In the genomic region with DNA sequence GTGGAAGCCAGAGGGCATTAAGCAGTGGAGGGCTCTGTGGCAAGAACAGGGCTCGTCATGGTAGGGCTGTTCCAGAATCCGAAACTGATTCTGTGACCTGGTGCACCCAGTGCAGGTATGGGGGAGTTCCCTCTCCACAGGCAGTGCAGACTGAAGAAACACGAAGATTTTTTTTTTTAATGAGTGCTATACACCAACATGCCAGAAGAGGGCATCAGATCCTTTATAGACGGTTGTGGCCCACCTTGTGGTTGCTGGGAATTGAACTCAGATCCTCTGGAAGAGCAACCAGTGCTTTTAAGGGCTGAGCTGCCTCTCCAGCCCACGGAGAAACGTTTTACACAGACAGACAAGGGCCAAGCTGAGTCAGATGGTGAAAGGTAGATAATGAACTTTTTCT, we compare ENCODE assay signal across 10 mouse cellular contexts.
DNase-seq lines count a peak whose midpoint lies in the region; ATAC-seq and TF ChIP-seq lines count a peak whose summit lies in the region.
"Had no signal": no experiment of that assay in that cellular context is flagged by ENCODE, and none has a peak within 500 bp of the region (broad histone marks: within the 10 kb centered on the region; RNA-seq: fewer than 3 reads in every experiment).

No protein-coding gene starts in this region.

- peak; percentile 45 for TF ChIP-seq RAD21 in MEL (IDR thresholded peaks at IDR 0.05; ENCODE audit: low read depth, low read length)

- no peaks in the 10 kb centered on the region for H3K36me3 ChIP-seq in liver, adult 2 months (ENCODE audit: control insufficient read depth, insufficient read depth, low read length)
- H3K36me3 ChIP-seq in liver, embryonic 11.5 days (ENCODE audit: control insufficient read depth, insufficient read depth, low read length): no peaks in the 10 kb centered on the region
- no peaks in the 10 kb centered on the region for H3K36me3 ChIP-seq in MEL (ENCODE audit: control insufficient read depth in 1 of 2, insufficient read depth in 2 of 2, low read length in 2 of 2)
- H3K36me3 ChIP-seq: heart, embryonic 10.5 days had no signal

- H3K4me2 ChIP-seq in liver, embryonic 11.5 days: no peak overlapping the region

- no peak for TF ChIP-seq EP300 in MEL (IDR thresholded peaks at IDR 0.05; ENCODE audit: low read depth in 1 of 2, low read length in 2 of 2)

- H3K4me1 ChIP-seq in cerebellum, adult 2 months (ENCODE audit: control insufficient read depth, insufficient read depth, low read length): no peaks in the 10 kb centered on the region
- no peaks in the 10 kb centered on the region for H3K4me1 ChIP-seq in liver, adult 2 months (ENCODE audit: control insufficient read depth, insufficient read depth, low read length)
- H3K4me1 ChIP-seq in liver, embryonic 11.5 days (replicated peaks; ENCODE audit: control insufficient read depth, insufficient read depth, low read length): no peaks in the 10 kb centered on the region
- H3K4me1 ChIP-seq in MEL (ENCODE audit: control insufficient read depth in 1 of 2, insufficient read depth in 2 of 2, low read length in 2 of 2): no peaks in the 10 kb centered on the region
- H3K4me1 ChIP-seq in olfactory bulb, adult 2 months (ENCODE audit: control insufficient read depth, insufficient read depth, low read length): no peaks in the 10 kb centered on the region
- H3K4me1 ChIP-seq: heart, embryonic 10.5 days had no signal

- H3K9me3 ChIP-seq in liver, embryonic 11.5 days (ENCODE audit: control insufficient read depth, low read length): no peaks in the 10 kb centered on the region
- H3K9me3 ChIP-seq in MEL (replicated peaks; ENCODE audit: insufficient read depth, low read length): no peaks in the 10 kb centered on the region
- H3K9me3 ChIP-seq: heart, embryonic 10.5 days had no signal

- DNase-seq in cerebellum, adult 2 months: no peak
- no peak for DNase-seq in cerebellum, postnatal 36 days
- no peak for DNase-seq in liver, adult 2 months (ENCODE audit: extremely low read depth, low read depth, low spot score)
- DNase-seq in liver, embryonic 11.5 days (ENCODE audit: low spot score): no peak
- peak; percentile 29 for DNase-seq in MEL (ENCODE audit: low read depth, low spot score)
- no peak for DNase-seq in left cerebral cortex, adult 18-20 months (ENCODE audit: low spot score in 2 of 2)
- DNase-seq: right cerebral cortex, adult 18-20 months had no signal

- peak; percentile 13; the same call in 1 of the 2 replicates for TF ChIP-seq CTCF in cerebellum, adult 2 months (IDR thresholded peaks at IDR 0.05; ENCODE audit: borderline replicate concordance, insufficient read depth, low read depth, low read length)
- TF ChIP-seq CTCF in liver, adult 2 months (IDR thresholded peaks at IDR 0.05; ENCODE audit: low read depth, low read length): peak; percentile 30; the same call in 1 of the 2 replicates
- TF ChIP-seq CTCF in MEL (IDR thresholded peaks at IDR 0.05 in 2 of 3, conservative IDR thresholded peaks at IDR 0.05 in 1 of 3; ENCODE audit: control insufficient read depth in 1 of 3, insufficient read depth in 1 of 3, low read depth in 2 of 3, low read length in 3 of 3, poor library complexity in 1 of 3, severe bottlenecking in 1 of 3): peak; percentile 31 to 53 (median 36); a peak in 5 of 6 replicates
- 0 out of 2 replicates have a peak, but pooled peaks have one; percentile 4 for TF ChIP-seq CTCF in olfactory bulb, adult 2 months (IDR thresholded peaks at IDR 0.05; ENCODE audit: insufficient read depth, low read depth, low read length)

- no peaks in the 10 kb centered on the region for H3K79me2 ChIP-seq in liver, adult 2 months (ENCODE audit: control insufficient read depth, insufficient read depth, low read length)
- no peaks in the 10 kb centered on the region for H3K79me2 ChIP-seq in MEL (ENCODE audit: control insufficient read depth, insufficient read depth, low read length, poor library complexity)

- no peaks in the 10 kb centered on the region; the same call in 1 of the 2 replicates for H3K27me3 ChIP-seq in cerebellum, adult 2 months (ENCODE audit: control insufficient read depth, insufficient read depth, low read length)
- H3K27me3 ChIP-seq in liver, adult 2 months (ENCODE audit: control insufficient read depth, insufficient read depth, low read length): no peaks in the 10 kb centered on the region
- H3K27me3 ChIP-seq in liver, embryonic 11.5 days (replicated peaks; ENCODE audit: control insufficient read depth, insufficient read depth, low read length): no peaks in the 10 kb centered on the region
- H3K27me3 ChIP-seq in MEL (ENCODE audit: control insufficient read depth in 1 of 2, insufficient read depth in 2 of 2, low read length in 2 of 2): no peaks in the 10 kb centered on the region

- ATAC-seq in liver, embryonic 11.5 days (replicated peaks; ENCODE audit: low FRiP score): no peak
- no peak for ATAC-seq in frontal cortex, adult (ENCODE audit: low TSS enrichment)

- WGBS in cerebellum, adult 2 months: 71% methylated on average over 6 of the region's 6 CpGs
- WGBS in liver, adult 2 months: 68% methylated on average over 6 of the region's 6 CpGs
- 63% methylated on average over 6 of the region's 6 CpGs for WGBS in liver, embryonic 11.5 days
- 70% methylated on average over 6 of the region's 6 CpGs for WGBS in olfactory bulb, adult 2 months

- H3K9ac ChIP-seq in liver, adult 2 months (ENCODE audit: low read depth, low read length): no peak overlapping the region
- no peak overlapping the region for H3K9ac ChIP-seq in liver, embryonic 11.5 days (ENCODE audit: low read depth, low read length)
- H3K9ac ChIP-seq in MEL (ENCODE audit: control insufficient read depth, low read depth, low read length, poor library complexity, severe bottlenecking): no peak overlapping the region

- no peak overlapping the region for H3K27ac ChIP-seq in cerebellum, adult 2 months (ENCODE audit: insufficient read depth, low read length)
- no peak overlapping the region for H3K27ac ChIP-seq in liver, adult 2 months (replicated peaks; ENCODE audit: insufficient read depth, low read depth, low read length)
- no peak overlapping the region for H3K27ac ChIP-seq in liver, embryonic 11.5 days (ENCODE audit: low read depth, low read length)
- H3K27ac ChIP-seq in MEL (ENCODE audit: control insufficient read depth, low read depth, low read length): no peak overlapping the region
- no peak overlapping the region for H3K27ac ChIP-seq in olfactory bulb, adult 2 months (ENCODE audit: insufficient read depth, low read depth, low read length)
- H3K27ac ChIP-seq: heart, embryonic 10.5 days had no signal

- H3K4me3 ChIP-seq in cerebellum, adult 2 months (replicated peaks; ENCODE audit: insufficient read depth, low read depth, low read length): no peak overlapping the region
- H3K4me3 ChIP-seq in liver, adult 2 months (ENCODE audit: insufficient read depth, low read depth, low read length): no peak overlapping the region
- H3K4me3 ChIP-seq in liver, embryonic 11.5 days (ENCODE audit: low read depth, low read length): no peak overlapping the region
- H3K4me3 ChIP-seq in MEL (ENCODE audit: control insufficient read depth in 1 of 2, insufficient read depth in 1 of 2, low read depth in 2 of 2, low read length in 2 of 2): no peak overlapping the region
- H3K4me3 ChIP-seq in olfactory bulb, adult 2 months (ENCODE audit: insufficient read depth, low read depth, low read length): no peak overlapping the region
- H3K4me3 ChIP-seq: heart, embryonic 10.5 days had no signal

- TF ChIP-seq POLR2A in cerebellum, adult 2 months (IDR thresholded peaks at IDR 0.05; ENCODE audit: borderline replicate concordance, insufficient read depth, low read length): no peak
- no peak for TF ChIP-seq POLR2A in liver, adult 2 months (IDR thresholded peaks at IDR 0.05; ENCODE audit: extremely low read depth, insufficient read depth, low read length)
- no peak for TF ChIP-seq POLR2A in MEL (IDR thresholded peaks at IDR 0.05; ENCODE audit: control insufficient read depth in 1 of 2, insufficient read depth in 1 of 2, low read depth in 1 of 2, low read length in 2 of 2, poor library complexity in 1 of 2)
- TF ChIP-seq POLR2A in olfactory bulb, adult 2 months (IDR thresholded peaks at IDR 0.05; ENCODE audit: insufficient read depth, low read depth, low read length): no peak

TF ChIP-seq in MEL, 35 proteins besides CTCF, POLR2A, EP300 and RAD21:
- TF ChIP-seq ZC3H11A (IDR thresholded peaks at IDR 0.05; ENCODE audit: low read depth, low read length) (peak; percentile 41; the same call in 1 of the 2 replicates), MYC (IDR thresholded peaks at IDR 0.05; ENCODE audit: low read depth, low read length) (no peak), GATA1 (IDR thresholded peaks at IDR 0.05; ENCODE audit: low read depth, low read length) (no peak), RCOR1 (IDR thresholded peaks at IDR 0.05; ENCODE audit: low read depth, low read length) (no peak), ZNF384 (IDR thresholded peaks at IDR 0.05; ENCODE audit: low read depth, low read length) (peak; percentile 77), SMC3 (IDR thresholded peaks at IDR 0.05; ENCODE audit: low read depth, low read length) (peak; percentile 44)
